Mouse (Mus musculus) lung, postnatal 0 days (tissue): Measurements from ENCODE around the gene Krtap11-1. TPM values are rescaled to one million over a fixed set of nuclear protein-coding genes. Genes with fewer than 3 reads are reported as not detected.

ENCODE experiments used
- ATAC-seq: fragments of 200-750 bp; cut with Nextera tagmentation; 2 replicates; pipeline ENCODE4 v1.8.0; 2017; ENCODE audit warnings: moderate library complexity
- DNase-seq: peaks from one replicate; pipeline ENCODE4 v3.0.0-alpha.2; 2016; ENCODE audit warnings: low spot score
- H3K27ac ChIP-seq: fragments of 300-500 bp; sonication (generic); 2 replicates; pipeline ENCODE4 v1.5.1; 2014; ENCODE audit warnings: antibody characterized with exemption, mild to moderate bottlenecking, low read length, mixed read lengths
- H3K27me3 ChIP-seq: fragments of 300-500 bp; sonication (generic); replicated peaks from 2 replicates; pipeline ENCODE4 v1.6.1; 2014; ENCODE audit warnings: low read length, mixed read lengths; ENCODE audit not compliant: insufficient read depth
- H3K36me3 ChIP-seq: fragments of 300-500 bp; sonication (generic); 2 replicates; pipeline ENCODE4 v1.6.1; 2014; ENCODE audit warnings: low read length, mixed read lengths; ENCODE audit not compliant: insufficient read depth
- H3K4me1 ChIP-seq: fragments of 300-500 bp; sonication (generic); 2 replicates; pipeline ENCODE4 v1.6.1; 2014; ENCODE audit warnings: antibody characterized with exemption, low read depth, low read length, mixed read lengths; ENCODE audit not compliant: insufficient read depth
- H3K4me2 ChIP-seq: fragments of 300-500 bp; sonication (generic); replicated peaks from 2 replicates; pipeline ENCODE4 v1.6.1; 2014; ENCODE audit warnings: low read depth, mild to moderate bottlenecking, low read length, moderate library complexity, mixed read lengths
- H3K4me3 ChIP-seq: fragments of 300-500 bp; sonication (generic); 2 replicates; pipeline ENCODE4 v1.5.1; 2014; ENCODE audit warnings: low read depth, low read length
- H3K9ac ChIP-seq: fragments of 300-500 bp; sonication (generic); replicated peaks from 2 replicates; pipeline ENCODE4 v1.6.1; 2014; ENCODE audit warnings: low read depth, mild to moderate bottlenecking
- H3K9me3 ChIP-seq: fragments of 300-500 bp; sonication (generic); 2 replicates; pipeline ENCODE4 v1.6.1; 2016; ENCODE audit warnings: low read length, mixed read lengths
- CTCF ChIP-seq: IDR thresholded peaks from 2 replicates; pipeline ENCODE4 v1.5.1; 2016; ENCODE audit warnings: antibody characterized with exemption, mild to moderate bottlenecking
- EP300 ChIP-seq: IDR thresholded peaks from 2 replicates; pipeline ENCODE4 v1.6.1; 2016; ENCODE audit warnings: antibody characterized with exemption, mild to moderate bottlenecking, control low read depth
- WGBS: fragments of 180-500 bp; shearing (Covaris S2); extraction: QIAGEN DNeasy Blood & Tissue Kit; methylation state at CpG from one replicate; pipeline ENCODE4 v1.1.7; 2014; 5-methylcytosine and 5-hydroxymethylcytosine counted together
- polyA plus RNA-seq: library from polyadenylated mRNA; unstranded; fragments of >200 nt; fragmentation: Nextera tagmentation; extraction: Ambion mirVana; gene quantifications from 2 replicates; pipeline ENCODE4 v1.2.1, GENCODE M21; 2015

Krtap11-1 gene
- polyA plus RNA-seq, 1 experiment from 2014 or later: not detected

GRCm38 (mm10) chr16:89550298-89550697 is 20.7 kb downstream of the Krtap11-1 start:
- ATAC-seq: no peak
- Histone ChIP-seq H3K9ac (no peak overlapping the region), H3K27me3 (no peaks in the 10 kb centered on the region), H3K4me3 (no peak overlapping the region), H3K4me2 (no peak overlapping the region), H3K9me3 (no peaks in the 10 kb centered on the region), H3K36me3 (no peaks in the 10 kb centered on the region), H3K27ac (no peak overlapping the region), H3K4me1 (no peaks in the 10 kb centered on the region)
- no peak for DNase-seq
- TF ChIP-seq EP300 (no peak), CTCF (no peak)

DNA sequence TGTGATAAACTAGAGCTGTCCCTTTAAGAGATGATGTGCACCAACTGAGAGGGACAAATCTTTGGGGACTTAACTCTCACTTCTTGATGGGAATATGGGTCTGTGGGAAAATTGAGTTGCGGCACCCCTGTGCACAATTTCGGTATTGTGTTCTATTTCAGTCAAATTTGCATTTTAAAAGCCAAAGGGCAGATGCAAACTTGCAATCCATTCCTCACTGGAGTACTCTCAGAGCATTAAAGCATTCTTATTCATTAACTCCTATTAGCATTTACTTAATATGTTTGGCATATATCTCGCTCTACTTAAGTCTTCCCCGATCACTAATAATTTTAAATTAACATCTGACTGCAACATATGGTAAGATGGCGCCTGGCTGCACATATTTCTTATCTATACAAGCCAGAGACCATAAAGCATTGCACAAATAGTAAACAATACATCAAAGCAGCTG is 32.9 kb downstream of the Krtap11-1 start:
- ATAC-seq (no peak), DNase-seq (no peak)
- Histone ChIP-seq H3K27ac (no peak overlapping the region), H3K4me1 (no peaks in the 10 kb centered on the region), H3K4me3 (no peak overlapping the region), H3K9me3 (no peaks in the 10 kb centered on the region), H3K36me3 (no peaks in the 10 kb centered on the region), H3K9ac (no peak overlapping the region), H3K27me3 (no peaks in the 10 kb centered on the region), H3K4me2 (no peak overlapping the region)
- 71% methylated on average over 5 of the region's 5 CpGs for WGBS
- TF ChIP-seq CTCF (no peak), EP300 (no peak)

- H3K9me3 ChIP-seq: no peaks in the 10 kb centered on the region
- H3K4me1 ChIP-seq: no peaks in the 10 kb centered on the region
- 89% methylated on average over 6 of the region's 6 CpGs for WGBS
- no peaks in the 10 kb centered on the region for H3K36me3 ChIP-seq
- no peak for ATAC-seq
- no peak for DNase-seq
- H3K4me2 ChIP-seq: no peak overlapping the region
- no peak overlapping the region for H3K9ac ChIP-seq
- H3K27me3 ChIP-seq: no peaks in the 10 kb centered on the region
- H3K27ac ChIP-seq: no peak overlapping the region
- H3K4me3 ChIP-seq: no peak overlapping the region
- TF ChIP-seq EP300 (no peak), CTCF (no peak)
Measured at GRCm38 (mm10) chr16:89537349-89537748, 33.6 kb downstream of the Krtap11-1 start.

DNA sequence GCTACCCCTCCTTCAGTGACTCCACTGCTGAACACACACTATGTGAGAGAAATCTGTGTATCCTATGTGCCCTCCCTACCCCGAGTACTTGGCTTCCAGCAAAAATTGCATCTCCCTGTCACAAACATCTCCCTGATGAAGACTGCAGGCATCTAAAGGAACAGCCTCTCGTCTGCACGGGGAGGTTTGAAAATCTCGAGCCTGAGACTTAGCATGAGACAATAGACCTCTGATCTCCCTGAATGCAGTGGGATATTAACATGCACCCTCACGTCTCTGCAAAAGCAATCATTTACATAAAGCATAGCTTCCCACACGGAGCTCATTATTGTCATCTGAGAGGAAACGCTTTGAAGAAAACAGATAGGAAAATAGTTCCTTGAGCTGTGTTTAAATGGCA is 40.4 kb downstream of the Krtap11-1 start:
- Histone ChIP-seq H3K9ac (no peak overlapping the region), H3K4me2 (no peak overlapping the region), H3K4me3 (no peak overlapping the region), H3K36me3 (no peaks in the 10 kb centered on the region), H3K9me3 (no peaks in the 10 kb centered on the region), H3K27ac (no peak overlapping the region), H3K27me3 (no peaks in the 10 kb centered on the region), H3K4me1 (no peaks in the 10 kb centered on the region)
- ATAC-seq (no peak), DNase-seq (no peak)
- no peak for TF ChIP-seq CTCF
- no peak for TF ChIP-seq EP300
- WGBS: 43% methylated on average over 7 of the region's 7 CpGs

- no peaks in the 10 kb centered on the region for H3K9me3 ChIP-seq
- H3K36me3 ChIP-seq: no peaks in the 10 kb centered on the region
- H3K9ac ChIP-seq: no peak overlapping the region
- TF ChIP-seq EP300 (no peak), CTCF (no peak)
- no peak for DNase-seq
- H3K4me2 ChIP-seq: no peak overlapping the region
- H3K27me3 ChIP-seq: no peaks in the 10 kb centered on the region
- no peak overlapping the region for H3K27ac ChIP-seq
- H3K4me3 ChIP-seq: no peak overlapping the region
- no peaks in the 10 kb centered on the region for H3K4me1 ChIP-seq
- ATAC-seq: no peak
- WGBS: 38% methylated on average over 7 of the region's 7 CpGs
Measured at GRCm38 (mm10) chr16:89529846-89530245, 41.1 kb downstream of the Krtap11-1 start.

DNA sequence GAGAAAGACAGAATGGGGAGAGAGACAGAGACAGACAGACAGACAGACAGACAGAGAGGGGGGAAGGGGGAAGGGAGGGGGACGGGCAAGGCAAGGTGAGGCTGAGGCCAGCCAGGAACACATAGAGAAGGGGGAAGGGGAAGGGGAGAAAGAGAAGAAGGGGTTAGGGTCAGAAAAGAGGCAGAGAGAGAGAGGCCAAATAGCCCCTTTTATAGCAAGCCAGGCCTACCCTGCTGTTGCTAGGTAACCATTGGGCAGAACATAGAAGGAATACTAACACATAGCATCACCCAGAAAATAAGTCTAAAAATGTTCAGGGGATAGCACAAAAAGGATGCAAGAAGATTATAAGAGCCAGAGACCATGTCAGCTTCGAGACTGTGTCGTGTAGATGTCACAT is 42.6 kb downstream of the Krtap11-1 start:
- ATAC-seq (no peak), DNase-seq (no peak)
- H3K27me3 ChIP-seq: no peaks in the 10 kb centered on the region
- H3K4me2 ChIP-seq: no peak overlapping the region
- TF ChIP-seq EP300: no peak
- no peak for TF ChIP-seq CTCF
- H3K27ac ChIP-seq: no peak overlapping the region
- no peak overlapping the region for H3K4me3 ChIP-seq
- no peaks in the 10 kb centered on the region for H3K4me1 ChIP-seq
- no peaks in the 10 kb centered on the region for H3K36me3 ChIP-seq
- WGBS: 58% methylated on average over 3 of the region's 3 CpGs
- H3K9me3 ChIP-seq: no peaks in the 10 kb centered on the region
- H3K9ac ChIP-seq: no peak overlapping the region

DNA sequence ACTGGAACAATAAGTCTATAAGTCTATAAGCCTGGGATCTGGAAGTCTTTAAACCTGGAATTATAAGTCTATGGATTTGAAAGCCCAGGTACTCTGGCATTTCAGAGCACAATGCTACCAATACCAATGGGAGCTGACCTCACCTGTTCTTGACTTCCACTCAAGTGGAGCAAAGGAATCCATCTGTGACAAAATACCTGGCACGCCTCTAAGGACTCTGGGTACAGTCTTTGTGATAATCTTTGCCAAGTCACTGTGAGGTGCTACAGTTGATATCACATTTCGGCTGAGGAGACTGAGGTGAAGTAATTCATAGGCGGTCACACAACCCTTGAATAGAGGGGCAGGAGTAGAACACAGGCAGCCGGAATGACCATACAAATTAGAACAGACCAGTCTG is 50.0 kb downstream of the Krtap11-1 start:
- peak; percentile 49 for DNase-seq
- no peak overlapping the region for H3K4me3 ChIP-seq
- no peaks in the 10 kb centered on the region for H3K36me3 ChIP-seq
- no peak for TF ChIP-seq CTCF
- no peak for TF ChIP-seq EP300
- ATAC-seq: peak; percentile 55
- no peaks in the 10 kb centered on the region for H3K9me3 ChIP-seq
- no peaks in the 10 kb centered on the region for H3K27me3 ChIP-seq
- no peak overlapping the region for H3K4me2 ChIP-seq
- no peaks in the 10 kb centered on the region for H3K4me1 ChIP-seq
- H3K27ac ChIP-seq: no peak overlapping the region
- no peak overlapping the region for H3K9ac ChIP-seq
- WGBS: 71% methylated on average over 4 of the region's 4 CpGs
